Mouse (Mus musculus) cerebellum, adult 2 months (tissue): ENCODE data around the gene Tspan9. TPM values are rescaled to one million over a fixed set of nuclear protein-coding genes. Genes with fewer than 3 reads are reported as not detected.
A peak's percentile ranks its signal among the peaks of the same experiment; 100 is the strongest.

Experiments
- DNase-seq, 2 experiments: peaks; one replicate each; pipeline ENCODE4 v3.0.0; 2021
- H3K27ac ChIP-seq: fragments of 200-500 bp; 2 replicates; pipeline ENCODE4 v1.5.1; 2012; ENCODE audit warnings: low read length, control low read depth, inconsistent platforms; ENCODE audit not compliant: insufficient read depth
- H3K27me3 ChIP-seq: fragments of 200-500 bp; 2 replicates; pipeline ENCODE4 v1.6.1; 2012; ENCODE audit warnings: inconsistent platforms, mild to moderate bottlenecking, low read length, moderate library complexity; ENCODE audit not compliant: control insufficient read depth, insufficient read depth
- H3K4me1 ChIP-seq: fragments of 200-500 bp; 2 replicates; pipeline ENCODE4 v1.6.1; 2011; ENCODE audit warnings: low read length; ENCODE audit not compliant: control insufficient read depth, insufficient read depth
- H3K4me3 ChIP-seq: fragments of 200-500 bp; replicated peaks from 2 replicates; pipeline ENCODE3; 2011; ENCODE audit warnings: mild to moderate bottlenecking, low read depth, low read length, control low read depth; ENCODE audit not compliant: insufficient read depth
- CTCF ChIP-seq: fragments of 200-500 bp; IDR thresholded peaks from 2 replicates; pipeline ENCODE4 v1.5.1; 2011; ENCODE audit warnings: low read depth, mild to moderate bottlenecking, control low read depth, low read length, moderate library complexity, borderline replicate concordance; ENCODE audit not compliant: insufficient read depth
- POLR2A ChIP-seq: fragments of 200-500 bp; IDR thresholded peaks from 2 replicates; pipeline ENCODE4 v1.6.1; 2011; ENCODE audit warnings: low read length, control low read depth, borderline replicate concordance; ENCODE audit not compliant: insufficient read depth
- WGBS: fragments of 180-500 bp; shearing (Covaris S2); methylation state at CpG from one replicate; pipeline ENCODE4 v1.1.7; 2018; 5-methylcytosine and 5-hydroxymethylcytosine counted together
- polyA plus RNA-seq: library from polyadenylated mRNA; depleted of rRNA; stranded (reverse); fragments of >200 nt; gene quantifications from 2 replicates; pipeline ENCODE4 v1.2.3, GENCODE M21; 2012

The Tspan9 gene
- polyA plus RNA-seq, 1 experiment, result 303 TPM

DNA sequence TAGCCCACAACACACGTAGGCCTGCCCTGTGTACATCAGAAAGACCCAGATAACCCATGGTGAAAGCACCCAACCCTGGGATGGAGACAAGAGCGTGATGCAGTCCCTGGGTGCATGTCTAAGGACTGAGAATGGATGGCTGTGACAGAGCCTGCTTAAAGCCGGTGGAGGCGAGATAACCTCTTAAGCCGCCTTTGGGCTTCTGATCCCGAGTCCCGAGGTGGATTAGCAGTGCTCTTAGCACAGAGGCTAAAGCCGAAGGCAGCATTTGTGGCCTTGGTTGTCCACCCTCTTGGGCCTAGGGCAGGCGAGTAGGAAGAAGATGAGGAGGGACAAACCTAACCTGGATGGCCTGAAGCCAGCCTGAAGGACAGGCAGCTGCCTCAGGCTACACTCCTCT, 194.7 kb downstream of the Tspan9 start:
- Histone ChIP-seq H3K27ac (no peak overlapping the region), H3K27me3 (no peaks in the 10 kb centered on the region), H3K4me1 (no peaks in the 10 kb centered on the region), H3K4me3 (no peak overlapping the region)
- 95% methylated on average over 9 of the region's 9 CpGs for WGBS
- TF ChIP-seq CTCF, result no peak
- TF ChIP-seq POLR2A, result no peak
- DNase-seq, result no peak

DNA sequence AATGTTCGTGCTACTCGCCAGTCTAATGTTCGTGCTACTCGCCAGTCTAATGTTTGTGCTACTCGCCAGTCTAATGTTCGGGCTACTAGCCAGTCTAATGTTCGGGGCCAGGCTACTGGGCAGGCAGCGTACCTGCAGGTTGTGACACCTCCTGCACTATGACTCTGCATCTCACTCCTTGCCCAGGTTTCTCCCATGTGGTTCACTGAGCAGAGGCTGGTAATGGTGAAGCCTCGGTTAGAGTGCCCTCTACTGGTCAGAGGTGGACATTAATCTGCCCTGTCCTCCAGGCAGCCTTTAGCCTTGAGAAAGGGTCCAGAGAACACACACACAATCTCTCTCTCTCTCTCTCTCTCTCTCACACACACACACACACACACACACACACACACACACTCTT, 197.7 kb downstream of the Tspan9 start:
- Histone ChIP-seq H3K4me1 (no peaks in the 10 kb centered on the region; the same call in 1 of the 2 replicates), H3K27ac (no peak overlapping the region), H3K27me3 (no peaks in the 10 kb centered on the region), H3K4me3 (no peak overlapping the region)
- 32% methylated on average over 9 of the region's 9 CpGs for WGBS
- DNase-seq, result peak; percentile 73 to 77
- TF ChIP-seq POLR2A, result no peak
- TF ChIP-seq CTCF, result peak; percentile 92

DNA sequence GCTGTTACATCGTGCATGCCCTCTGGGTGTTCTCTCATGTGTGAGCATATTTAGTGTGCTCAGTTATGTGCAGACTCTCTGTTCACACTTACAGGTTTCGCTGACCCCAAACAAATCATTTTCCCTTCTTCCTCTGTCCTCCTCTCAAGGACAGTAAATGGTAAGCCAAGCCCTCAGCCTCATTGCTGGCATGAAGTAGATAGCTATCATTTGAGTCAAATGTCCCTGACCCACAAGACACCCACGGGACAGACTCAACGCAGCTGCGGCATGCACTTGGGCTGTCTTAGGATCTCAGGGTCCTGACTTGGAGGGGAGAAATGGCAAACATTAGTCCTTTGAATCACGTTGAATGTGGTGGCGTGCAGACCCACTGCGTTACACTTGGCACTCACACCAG, 201.0 kb downstream of the Tspan9 start:
- H3K4me3 ChIP-seq, result no peak overlapping the region
- no peak overlapping the region for H3K27ac ChIP-seq
- TF ChIP-seq CTCF (no peak), POLR2A (no peak)
- no peak for DNase-seq
- no peaks in the 10 kb centered on the region for H3K27me3 ChIP-seq
- WGBS, result 84% methylated on average over 8 of the region's 8 CpGs
- H3K4me1 ChIP-seq, result no peaks in the 10 kb centered on the region; the same call in 1 of the 2 replicates

DNA sequence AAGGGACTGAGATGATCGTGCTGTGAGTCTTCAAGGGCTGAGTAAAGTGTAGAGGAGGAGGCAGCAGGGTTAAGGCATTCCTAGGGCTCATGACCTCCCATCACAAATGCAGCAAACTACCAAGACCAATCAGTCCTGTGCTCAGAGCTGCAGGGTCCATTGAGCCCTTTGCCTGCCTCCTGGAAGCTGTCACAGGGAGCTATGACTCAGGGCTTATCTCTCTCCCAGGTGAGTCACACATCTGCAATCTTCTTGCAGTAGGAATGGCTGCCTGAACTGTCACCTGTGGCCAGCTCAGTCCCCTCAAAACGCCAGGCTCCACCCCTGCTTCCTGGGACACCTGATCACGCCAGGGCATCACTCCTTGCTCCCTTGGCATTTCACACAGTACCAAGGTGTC, 208.3 kb downstream of the Tspan9 start:
- no peak overlapping the region for H3K27ac ChIP-seq
- TF ChIP-seq POLR2A (no peak), CTCF (no peak)
- 76% methylated on average over 3 of the region's 3 CpGs for WGBS

DNA sequence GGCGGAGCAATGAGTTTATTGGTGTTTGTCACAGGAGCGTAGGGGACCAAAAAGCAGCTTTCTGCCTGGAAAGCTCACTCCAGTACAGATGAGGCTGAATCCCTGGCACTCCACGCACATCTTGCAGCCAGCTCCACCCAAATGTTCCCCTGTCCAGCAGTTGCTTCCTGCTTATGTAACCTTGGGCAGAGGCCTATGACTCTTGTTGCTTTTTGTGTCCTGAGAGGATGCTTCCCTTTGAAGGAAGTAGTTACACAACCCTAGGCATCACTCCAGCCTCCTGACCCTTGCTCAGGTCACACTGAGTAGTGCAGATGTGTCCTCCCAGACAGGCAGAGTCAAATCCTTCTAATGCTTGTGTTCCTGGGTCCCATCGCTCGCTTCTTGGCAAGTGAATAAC, 209.6 kb downstream of the Tspan9 start:
- 79% methylated on average over 5 of the region's 5 CpGs for WGBS
- DNase-seq, result no peak
- Histone ChIP-seq H3K27ac (no peak overlapping the region), H3K27me3 (no peaks in the 10 kb centered on the region), H3K4me1 (no peaks in the 10 kb centered on the region), H3K4me3 (no peak overlapping the region)
- TF ChIP-seq POLR2A (no peak), CTCF (no peak)

More for the DNA sequence above, 208.3 kb downstream of the Tspan9 start:
- Histone ChIP-seq H3K4me1 (no peaks in the 10 kb centered on the region), H3K4me3 (no peak overlapping the region), H3K27me3 (no peaks in the 10 kb centered on the region)
- DNase-seq, result no peak

DNA sequence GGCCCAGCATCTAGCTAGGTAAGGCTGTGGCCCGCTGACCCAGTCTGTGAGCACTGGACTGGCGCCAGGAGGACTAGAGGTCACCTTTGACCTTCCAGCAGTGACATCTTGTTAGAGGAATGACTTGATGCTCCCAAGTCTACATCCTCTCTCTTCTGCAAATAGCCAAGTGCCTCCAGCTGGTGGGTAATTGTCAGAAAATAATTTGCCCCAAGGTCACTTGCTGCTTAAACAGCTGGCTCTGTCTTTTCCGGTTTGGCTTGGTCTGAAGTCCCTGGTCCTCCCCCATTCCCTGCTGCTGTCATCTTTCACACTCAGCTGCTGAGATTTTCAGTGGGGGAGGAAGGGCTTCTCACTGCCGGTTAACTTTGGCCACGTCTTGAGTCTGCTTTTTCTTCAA, 210.7 kb downstream of the Tspan9 start:
- Histone ChIP-seq H3K27ac (no peak overlapping the region), H3K27me3 (no peaks in the 10 kb centered on the region), H3K4me1 (no peaks in the 10 kb centered on the region), H3K4me3 (no peak overlapping the region)
- no peak for DNase-seq
- 32% methylated on average over 5 of the region's 5 CpGs for WGBS
- TF ChIP-seq CTCF, result no peak
- no peak for TF ChIP-seq POLR2A

DNA sequence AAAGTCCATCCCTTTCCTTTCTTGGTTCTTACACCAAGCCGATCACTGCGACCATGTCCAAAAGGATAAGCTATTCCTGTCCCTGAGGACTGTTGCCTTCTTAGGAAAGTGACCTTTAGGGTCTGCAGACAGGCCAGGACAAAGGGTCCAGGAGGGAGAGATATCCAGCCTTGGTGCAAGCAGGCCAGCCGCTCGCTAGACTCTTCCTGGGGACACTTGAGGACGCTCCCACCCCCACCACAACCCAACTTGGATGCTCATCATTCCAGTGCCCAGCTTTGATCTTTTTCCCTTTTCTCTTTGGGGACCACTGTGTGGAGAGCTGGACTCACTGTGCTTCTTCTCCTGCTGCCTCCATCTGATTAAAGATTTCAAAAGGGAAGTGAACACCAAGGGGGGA, 214.7 kb downstream of the Tspan9 start:
- TF ChIP-seq POLR2A, result no peak
- no peak for TF ChIP-seq CTCF
- Histone ChIP-seq H3K27me3 (no peaks in the 10 kb centered on the region), H3K27ac (no peak overlapping the region), H3K4me1 (no peaks in the 10 kb centered on the region), H3K4me3 (no peak overlapping the region)
- DNase-seq, result no peak
- 90% methylated on average over 5 of the region's 5 CpGs for WGBS

DNA sequence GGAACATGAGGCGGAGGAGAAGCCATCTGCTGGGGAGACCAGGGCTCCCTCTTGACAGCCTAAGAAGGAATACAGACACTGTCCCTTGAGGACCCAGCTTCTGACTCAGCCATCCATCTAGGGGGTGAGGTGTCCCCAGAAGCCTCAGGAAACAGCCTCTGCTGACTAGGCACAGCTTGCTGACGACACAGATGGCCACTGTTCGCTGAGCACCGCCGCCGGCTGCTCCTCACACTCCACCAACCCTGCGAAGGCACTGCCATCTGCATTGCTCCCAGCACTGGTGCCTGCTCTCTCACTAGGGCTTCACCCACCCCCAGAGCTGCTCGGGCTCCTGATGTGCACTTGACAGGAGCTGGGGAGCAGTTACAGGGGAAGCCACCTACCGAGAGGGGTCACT, 217.5 kb downstream of the Tspan9 start:
- Histone ChIP-seq H3K27ac (no peak overlapping the region), H3K27me3 (no peaks in the 10 kb centered on the region), H3K4me3 (no peak overlapping the region), H3K4me1 (no peaks in the 10 kb centered on the region)
- TF ChIP-seq POLR2A, result no peak
- TF ChIP-seq CTCF, result no peak
- 31% methylated on average over 9 of the region's 9 CpGs for WGBS
- DNase-seq, result peak; percentile 30 to 34
